14 mouse cellular contexts compared by ENCODE assay signal in the genomic region with DNA sequence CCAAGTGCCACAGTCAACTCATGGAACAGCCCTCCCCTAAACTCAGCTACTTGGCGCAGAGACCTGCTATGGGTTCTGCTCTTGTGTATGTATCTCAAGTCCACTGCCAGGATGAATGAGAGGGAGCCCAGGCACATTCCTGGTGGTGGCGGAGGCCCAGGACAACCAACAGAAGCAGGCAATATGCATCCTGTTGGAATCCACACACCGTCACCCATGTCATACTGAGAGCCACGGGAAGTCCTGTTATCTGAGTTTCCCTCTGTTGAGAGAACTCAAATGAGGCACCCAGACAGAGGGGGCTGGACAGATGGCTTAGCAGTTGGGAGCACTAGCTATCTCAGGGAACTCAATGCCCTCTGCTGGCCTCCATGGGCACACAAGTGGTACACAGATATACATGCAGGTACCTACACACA.
DNase-seq lines count a peak whose midpoint lies in the region; ATAC-seq and TF ChIP-seq lines count a peak whose summit lies in the region.
"Had no signal": no experiment of that assay in that cellular context is flagged by ENCODE, and none has a peak within 500 bp of the region (broad histone marks: within the 10 kb centered on the region; RNA-seq: fewer than 3 reads in every experiment).

No protein-coding gene starts in this region.

- no peaks in the 10 kb centered on the region for H3K27me3 ChIP-seq in heart, embryonic 12.5 days (replicated peaks)
- H3K27me3 ChIP-seq in midbrain, embryonic 15.5 days (replicated peaks) = no peaks in the 10 kb centered on the region
- no peaks in the 10 kb centered on the region for H3K27me3 ChIP-seq in midbrain, embryonic 10.5 days (ENCODE audit: low read depth, poor library complexity, severe bottlenecking)
- no peaks in the 10 kb centered on the region for H3K27me3 ChIP-seq in myocyte (ENCODE audit: control insufficient read depth, insufficient read depth, insufficient read length)
- H3K27me3 ChIP-seq in kidney, adult 2 months (replicated peaks; ENCODE audit: control insufficient read depth, insufficient read depth, low read length) = no peaks in the 10 kb centered on the region

- H3K36me3 ChIP-seq in heart, embryonic 12.5 days = no peaks in the 10 kb centered on the region
- H3K36me3 ChIP-seq in midbrain, embryonic 15.5 days (replicated peaks) = peaks cover 18% of the 10 kb centered on the region; the same call in 1 of the 2 replicates
- H3K36me3 ChIP-seq in midbrain, embryonic 10.5 days = peaks cover 13% of the 10 kb centered on the region; the same call in 1 of the 2 replicates
- no peaks in the 10 kb centered on the region for H3K36me3 ChIP-seq in myocyte (ENCODE audit: control insufficient read depth, insufficient read depth)
- H3K36me3 ChIP-seq in kidney, adult 2 months (ENCODE audit: control insufficient read depth, insufficient read depth, low read length) = no peaks in the 10 kb centered on the region
- H3K36me3 ChIP-seq: limb, embryonic 10.5 days had no signal

- no peaks in the 10 kb centered on the region for H3K9me3 ChIP-seq in heart, embryonic 12.5 days (replicated peaks)
- H3K9me3 ChIP-seq in midbrain, embryonic 15.5 days = no peaks in the 10 kb centered on the region
- no peaks in the 10 kb centered on the region for H3K9me3 ChIP-seq in midbrain, embryonic 10.5 days (replicated peaks)
- H3K9me3 ChIP-seq: limb, embryonic 10.5 days had no signal

- no peak overlapping the region for H3K9ac ChIP-seq in heart, embryonic 12.5 days
- H3K9ac ChIP-seq in midbrain, embryonic 15.5 days = no peak overlapping the region

- no peaks in the 10 kb centered on the region for H3K79me2 ChIP-seq in myocyte (ENCODE audit: control insufficient read depth, insufficient read depth)

- peaks cover 40% of the 10 kb centered on the region for H3K4me1 ChIP-seq in heart, embryonic 12.5 days (replicated peaks)
- H3K4me1 ChIP-seq in midbrain, embryonic 15.5 days = peaks cover 3% of the 10 kb centered on the region; the same call in 1 of the 2 replicates
- H3K4me1 ChIP-seq in midbrain, embryonic 10.5 days = no peaks in the 10 kb centered on the region
- H3K4me1 ChIP-seq in kidney, adult 2 months (ENCODE audit: control insufficient read depth, insufficient read depth, low read length) = no peaks in the 10 kb centered on the region

- TF ChIP-seq CTCF in kidney, adult 2 months (conservative IDR thresholded peaks at IDR 0.05; ENCODE audit: insufficient read depth, insufficient read length, low read depth, low read length) = no peak

- no peak for ATAC-seq in heart, embryonic 12.5 days (ENCODE audit: insufficient number of reproducible peaks, low FRiP score)
- ATAC-seq in midbrain, embryonic 15.5 days (replicated peaks) = 0 out of 2 replicates have a peak, but pooled peaks have one; percentile 41

- H3K27ac ChIP-seq in heart, embryonic 12.5 days (ENCODE audit: poor library complexity, severe bottlenecking) = peak overlapping the region; percentile 66
- 0 out of 2 replicates have a peak overlapping the region, but pooled peaks have one; percentile 34 for H3K27ac ChIP-seq in midbrain, embryonic 15.5 days
- no peak overlapping the region for H3K27ac ChIP-seq in midbrain, embryonic 10.5 days (replicated peaks)
- H3K27ac ChIP-seq in kidney, adult 2 months (ENCODE audit: insufficient read depth, low read depth, low read length) = no peak overlapping the region
- H3K27ac ChIP-seq: limb, embryonic 10.5 days had no signal

- H3K4me2 ChIP-seq in heart, embryonic 12.5 days = no peak overlapping the region
- H3K4me2 ChIP-seq in midbrain, embryonic 15.5 days = no peak overlapping the region
- H3K4me2 ChIP-seq in myocyte (ENCODE audit: low read depth) = peak overlapping the region; percentile 58

- no peak for DNase-seq in heart, adult 8-10 months (ENCODE audit: low spot score)
- no peak for DNase-seq in midbrain, embryonic 10.5 days (ENCODE audit: low spot score)
- DNase-seq in cerebellum, postnatal 14 days = peak; percentile 66 to 78
- DNase-seq in thymus, postnatal 36 days = no peak
- DNase-seq in kidney, adult 2 months = no peak
- DNase-seq: adrenal gland, postnatal 25 days; gastrocnemius, postnatal 14 days; kidney, postnatal 36 days; retina, postnatal 1 day; thymus, adult 18-20 months had no signal

- no peak for TF ChIP-seq POLR2A in myocyte (IDR thresholded peaks at IDR 0.05; ENCODE audit: insufficient read length, low read depth)
- no peak for TF ChIP-seq POLR2A in kidney, adult 2 months (IDR thresholded peaks at IDR 0.05; ENCODE audit: low read depth, low read length)

- 25% methylated on average over 4 of the region's 4 CpGs for WGBS in heart, embryonic 12.5 days
- 73% methylated on average over 4 of the region's 4 CpGs for WGBS in midbrain, embryonic 15.5 days
- WGBS in midbrain, embryonic 10.5 days = 90% methylated on average over 4 of the region's 4 CpGs
- WGBS in kidney, adult 2 months = 71% methylated on average over 4 of the region's 4 CpGs

- no peak overlapping the region for H3K4me3 ChIP-seq in heart, embryonic 12.5 days
- no peak overlapping the region for H3K4me3 ChIP-seq in midbrain, embryonic 15.5 days
- no peak overlapping the region for H3K4me3 ChIP-seq in midbrain, embryonic 10.5 days
- H3K4me3 ChIP-seq in myocyte = no peak overlapping the region
- H3K4me3 ChIP-seq in kidney, adult 2 months (ENCODE audit: insufficient read depth, low read depth, low read length) = no peak overlapping the region
- H3K4me3 ChIP-seq: limb, embryonic 10.5 days had no signal

- H3ac ChIP-seq in myocyte (ENCODE audit: control insufficient read depth, insufficient read length) = no peak overlapping the region

TF ChIP-seq in myocyte, 11 proteins besides CTCF, POLR2A, EP300 and RAD21:
- TF ChIP-seq USF1 (IDR thresholded peaks at IDR 0.05; ENCODE audit: low read depth) = no peak
- TF ChIP-seq MAX (IDR thresholded peaks at IDR 0.05; ENCODE audit: low read depth) = no peak
- TF ChIP-seq TCF3 (IDR thresholded peaks at IDR 0.05; ENCODE audit: insufficient read length, low read depth) = no peak
- no peak for TF ChIP-seq SRF (IDR thresholded peaks at IDR 0.05; ENCODE audit: control insufficient read depth, insufficient read length, low read depth)
- no peak for TF ChIP-seq REST (IDR thresholded peaks at IDR 0.05; ENCODE audit: insufficient read depth, insufficient read length)

Comparison
In these comparisons a context has a peak if more than half of its experiments do, and no peak if none do; other contexts are left out.
1. H3K27ac ChIP-seq: peak in heart, embryonic 12.5 days (single experiment) and midbrain, embryonic 15.5 days (single experiment); none in midbrain, embryonic 10.5 days (single experiment) and kidney, adult 2 months (single experiment).
2. DNase-seq: peak in cerebellum, postnatal 14 days (2 of 2); none in heart, adult 8-10 months (single experiment), midbrain, embryonic 10.5 days (single experiment), thymus, postnatal 36 days (0 of 2) and kidney, adult 2 months (single experiment).